Mouse (Mus musculus): ENCODE results near the gene Etv6.

DNA sequence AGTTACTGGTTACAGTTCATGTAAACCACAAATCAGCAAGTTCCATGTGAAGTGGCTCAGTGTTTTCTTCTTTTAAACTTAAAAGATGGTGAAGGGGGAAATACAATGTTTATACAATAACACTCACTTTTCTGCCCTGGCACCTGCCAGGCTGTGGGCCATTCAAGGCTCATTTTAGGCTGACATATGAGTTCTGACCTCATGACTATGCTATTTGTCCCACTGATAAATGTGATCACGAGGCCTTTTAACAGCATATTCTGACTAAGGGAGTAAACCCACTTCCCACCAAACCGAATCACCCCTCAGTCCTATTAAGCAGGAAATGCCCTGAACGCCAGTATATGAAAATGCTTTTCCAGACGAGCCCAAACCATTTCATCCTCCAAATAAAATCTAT is 23.0 kb downstream of the Etv6 start:
- TF ChIP-seq CTCF (IDR thresholded peaks at IDR 0.05; ENCODE audit: borderline replicate concordance, insufficient read depth, low read length) (no peak), POLR2A (IDR thresholded peaks at IDR 0.05; ENCODE audit: low read depth, low read length) (no peak)
